Mouse (Mus musculus) hindbrain, postnatal 0 days (tissue): ENCODE data around the gene Rbmxl2. TPM values are rescaled to one million over a fixed set of nuclear protein-coding genes. Genes with fewer than 3 reads are reported as not detected.

Experiments used
- ATAC-seq: fragments of 200-750 bp; cut with Nextera tagmentation; 2 replicates; pipeline ENCODE4 v1.8.0; 2017; ENCODE audit warnings: mild to moderate bottlenecking, moderate TSS enrichment, moderate library complexity
- DNase-seq: peaks from one replicate; pipeline ENCODE4 v3.0.0-alpha.2; 2015; ENCODE audit warnings: low spot score
- H3K27ac ChIP-seq: fragments of 300-500 bp; sonication (generic); 2 replicates; pipeline ENCODE4 v1.5.1; 2014; ENCODE audit warnings: mild to moderate bottlenecking
- H3K27me3 ChIP-seq: fragments of 300-500 bp; sonication (generic); 2 replicates; pipeline ENCODE4 v1.6.1; 2014; ENCODE audit warnings: low read length, mixed read lengths; ENCODE audit not compliant: insufficient read depth
- H3K36me3 ChIP-seq: fragments of 300-500 bp; sonication (generic); 2 replicates; pipeline ENCODE4 v1.6.1; 2014; ENCODE audit warnings: low read length, mixed read lengths; ENCODE audit not compliant: insufficient read depth
- H3K4me1 ChIP-seq: fragments of 300-500 bp; sonication (generic); 2 replicates; pipeline ENCODE4 v1.6.1; 2014; ENCODE audit warnings: antibody characterized with exemption, low read length, mixed read lengths; ENCODE audit not compliant: insufficient read depth
- H3K4me2 ChIP-seq: fragments of 300-500 bp; sonication (generic); 2 replicates; pipeline ENCODE4 v1.6.1; 2014; ENCODE audit warnings: low read depth, mild to moderate bottlenecking, low read length, moderate library complexity, mixed read lengths
- H3K4me3 ChIP-seq: fragments of 300-500 bp; sonication (generic); 2 replicates; pipeline ENCODE4 v1.5.1; 2014; ENCODE audit warnings: low read length
- H3K9ac ChIP-seq: fragments of 300-500 bp; sonication (generic); replicated peaks from 2 replicates; pipeline ENCODE4 v1.6.1; 2014; ENCODE audit warnings: mild to moderate bottlenecking, low read length, moderate library complexity, mixed read lengths
- H3K9me3 ChIP-seq: fragments of 300-500 bp; sonication (generic); 2 replicates; pipeline ENCODE4 v1.6.1; 2016; ENCODE audit warnings: low read length, mixed read lengths
- CTCF ChIP-seq: IDR thresholded peaks from 2 replicates; pipeline ENCODE4 v1.5.1; 2016; ENCODE audit warnings: antibody characterized with exemption, control low read depth, low read depth
- WGBS: fragments of 180-500 bp; shearing (Covaris S2); extraction: QIAGEN DNeasy Blood & Tissue Kit; methylation state at CpG from one replicate; pipeline ENCODE4 v1.1.7; 2014; 5-methylcytosine and 5-hydroxymethylcytosine counted together
- polyA plus RNA-seq: library from polyadenylated mRNA; unstranded; fragments of >200 nt; fragmentation: Nextera tagmentation; extraction: Ambion mirVana; gene quantifications from 2 replicates; pipeline ENCODE4 v1.2.1, GENCODE M21; 2015
- total RNA-seq: library from RNA; depleted of rRNA; stranded (reverse); fragments of >200 nt; gene quantifications from 2 replicates; pipeline ENCODE4 v1.2.3, GENCODE M21; 2014; rRNA removed

Rbmxl2 gene
- total RNA-seq (not detected in 2 replicates), polyA plus RNA-seq (not detected in 2 replicates)

DNA sequence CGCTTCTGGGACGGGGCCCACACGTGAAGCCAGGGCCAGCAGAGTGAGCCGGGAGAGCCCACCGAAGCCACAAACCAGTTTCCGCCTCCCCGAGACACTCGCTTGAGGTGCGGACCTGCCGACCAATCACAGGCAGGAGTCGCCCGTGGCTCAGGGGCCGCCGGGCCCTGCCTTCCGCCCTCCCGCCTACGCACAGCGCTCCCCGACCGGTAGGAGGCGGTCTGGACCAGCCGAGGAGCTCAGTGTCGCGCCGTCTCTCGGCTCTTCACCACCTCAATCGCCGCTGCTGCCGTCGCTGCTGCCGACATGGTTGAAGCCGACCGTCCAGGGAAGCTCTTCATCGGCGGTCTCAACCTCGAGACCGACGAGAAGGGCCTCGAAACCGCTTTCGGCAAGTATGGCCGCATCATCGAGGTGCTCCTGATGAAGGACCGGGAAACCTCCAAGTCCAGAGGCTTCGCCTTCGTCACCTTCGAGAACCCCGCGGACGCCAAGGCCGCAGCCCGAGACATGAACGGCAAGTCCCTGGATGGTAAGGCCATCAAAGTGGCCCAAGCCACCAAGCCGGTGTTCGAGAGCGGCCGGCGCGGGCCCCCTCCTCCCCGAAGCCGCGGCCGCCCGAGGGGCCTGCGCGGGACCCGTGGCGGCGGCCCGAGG lies at the start of gene Rbmxl2:
Rbmxl2 (plus strand) TSS at position 242 of the 657 bp plus-strand sequence.
- H3K4me2 ChIP-seq = peak within 1 kb of the TSS; percentile 10; the same call in 1 of the 2 replicates
- no peak for DNase-seq

GRCm38 (mm10) chr7:107166690-107167089 lies 42.6 kb upstream of the Rbmxl2 start, which contains the start of gene Nlrp14:
Gene Nlrp14, plus strand, starts transcription at chr7:107166990.
- ATAC-seq (no peak), DNase-seq (no peak)
- WGBS = 86% methylated on average over 10 of the region's 10 CpGs
- Histone ChIP-seq H3K4me2 (no peak within 1 kb of the TSS), H3K4me1 (no peaks in the 10 kb centered on the region), H3K9me3 (no peaks in the 10 kb centered on the region), H3K27ac (no peak within 1 kb of the TSS), H3K4me3 (no peak within 1 kb of the TSS), H3K27me3 (no peaks in the 10 kb centered on the region), H3K9ac (no peak within 1 kb of the TSS), H3K36me3 (no peaks in the 10 kb centered on the region)
- no peak for TF ChIP-seq CTCF

More for the DNA sequence above, at the start of gene Rbmxl2:
- Histone ChIP-seq H3K4me3 (peak within 1 kb of the TSS; percentile 23), H3K9ac (no peak within 1 kb of the TSS), H3K9me3 (peaks cover 14% of the 10 kb centered on the region), H3K36me3 (no peaks in the 10 kb centered on the region), H3K27me3 (peaks cover 24% of the 10 kb centered on the region), H3K27ac (no peak within 1 kb of the TSS), H3K4me1 (no peaks in the 10 kb centered on the region)
- ATAC-seq = no peak
- 48% methylated on average over 67 of the region's 70 CpGs for WGBS
- no peak for TF ChIP-seq CTCF

GRCm38 (mm10) chr7:107180406-107180805 lies 28.8 kb upstream of the Rbmxl2 start:
- no peak for TF ChIP-seq CTCF
- ATAC-seq (no peak), DNase-seq (no peak)
- H3K4me2 ChIP-seq = no peak overlapping the region
- no peak overlapping the region for H3K4me3 ChIP-seq
- H3K36me3 ChIP-seq = no peaks in the 10 kb centered on the region
- H3K4me1 ChIP-seq = no peaks in the 10 kb centered on the region
- H3K27me3 ChIP-seq = no peaks in the 10 kb centered on the region
- H3K27ac ChIP-seq = no peak overlapping the region
- WGBS = 44% methylated on average over 2 of the region's 2 CpGs
- H3K9me3 ChIP-seq = no peaks in the 10 kb centered on the region
- no peak overlapping the region for H3K9ac ChIP-seq

DNA sequence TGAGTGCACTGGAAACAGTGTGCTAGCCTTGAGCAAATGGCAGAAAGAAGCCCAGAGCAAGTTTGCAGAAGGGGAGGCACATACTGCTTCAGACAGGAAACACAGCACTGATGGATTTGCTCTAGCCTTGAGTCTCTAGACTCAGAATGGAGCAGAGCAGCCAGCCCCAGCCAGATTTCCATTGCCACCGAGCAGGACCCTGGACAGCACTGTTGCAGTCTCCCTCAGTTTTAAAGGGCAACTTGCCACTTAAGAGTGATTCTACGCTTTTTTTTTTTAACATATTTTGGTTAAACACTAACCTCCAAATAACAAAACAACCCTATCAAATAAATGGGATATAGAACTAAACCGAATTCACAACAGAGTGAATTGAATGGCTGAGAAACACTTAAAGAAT lies 7.4 kb upstream of the Rbmxl2 start:
- H3K9me3 ChIP-seq = no peaks in the 10 kb centered on the region
- H3K36me3 ChIP-seq = no peaks in the 10 kb centered on the region
- no peak overlapping the region for H3K27ac ChIP-seq
- no peak overlapping the region for H3K4me3 ChIP-seq
- DNase-seq (no peak), ATAC-seq (no peak)
- no peaks in the 10 kb centered on the region for H3K4me1 ChIP-seq
- H3K27me3 ChIP-seq = no peaks in the 10 kb centered on the region
- H3K4me2 ChIP-seq = no peak overlapping the region
- TF ChIP-seq CTCF = no peak
- WGBS = 49% methylated on average over 3 of the region's 3 CpGs
- H3K9ac ChIP-seq = no peak overlapping the region

DNA sequence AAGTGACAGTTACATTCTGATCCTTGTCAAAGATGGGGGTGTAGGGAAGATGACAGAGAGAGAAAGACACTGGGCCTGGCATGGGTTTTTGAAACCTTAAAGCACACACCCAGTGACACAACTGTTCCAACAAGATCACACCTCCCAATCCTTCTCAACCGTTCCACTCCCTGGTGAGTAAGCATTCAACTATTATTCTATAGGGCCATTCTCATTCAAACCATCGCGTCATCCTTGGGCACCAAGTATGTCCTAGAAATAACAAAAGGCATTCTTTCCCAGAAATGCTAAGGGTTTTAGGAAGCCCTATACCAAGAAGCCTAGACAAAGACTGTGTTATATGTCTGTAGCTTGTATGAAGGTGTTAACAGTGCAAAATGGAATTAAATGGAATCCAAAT lies 1.4 kb upstream of the Rbmxl2 start:
- Histone ChIP-seq H3K9me3 (peaks cover 14% of the 10 kb centered on the region), H3K36me3 (no peaks in the 10 kb centered on the region), H3K4me2 (no peak overlapping the region), H3K27me3 (peaks cover 24% of the 10 kb centered on the region), H3K27ac (no peak overlapping the region), H3K9ac (no peak overlapping the region), H3K4me1 (no peaks in the 10 kb centered on the region), H3K4me3 (no peak overlapping the region)
- no peak for ATAC-seq
- WGBS = 69% methylated on average over 3 of the region's 3 CpGs
- no peak for TF ChIP-seq CTCF
- DNase-seq = no peak

- no peak overlapping the region for H3K27ac ChIP-seq
- H3K9ac ChIP-seq = no peak overlapping the region
- peaks cover 24% of the 10 kb centered on the region for H3K27me3 ChIP-seq
- TF ChIP-seq CTCF = no peak
- ATAC-seq (peak; percentile 49; the same call in 1 of the 2 replicates), DNase-seq (no peak)
- no peaks in the 10 kb centered on the region for H3K4me1 ChIP-seq
- peaks cover 14% of the 10 kb centered on the region for H3K9me3 ChIP-seq
- H3K4me3 ChIP-seq = peak overlapping the region; percentile 23
- WGBS = 25% methylated on average over 61 of the region's 77 CpGs
- no peaks in the 10 kb centered on the region for H3K36me3 ChIP-seq
- peak overlapping the region; percentile 10; the same call in 1 of the 2 replicates for H3K4me2 ChIP-seq
Observed at GRCm38 (mm10) chr7:107210126-107210576, 906 bp downstream of the Rbmxl2 start.

- peak; percentile 83 for ATAC-seq
- no peak overlapping the region for H3K9ac ChIP-seq
- H3K36me3 ChIP-seq = no peaks in the 10 kb centered on the region
- H3K4me1 ChIP-seq = no peaks in the 10 kb centered on the region
- peak; percentile 68 for DNase-seq
- H3K4me2 ChIP-seq = no peak overlapping the region
- no peaks in the 10 kb centered on the region for H3K9me3 ChIP-seq
- TF ChIP-seq CTCF = peak; percentile 83
- peaks cover 10% of the 10 kb centered on the region; the same call in 1 of the 2 replicates for H3K27me3 ChIP-seq
- no peak overlapping the region for H3K27ac ChIP-seq
- no peak overlapping the region for H3K4me3 ChIP-seq
Observed at GRCm38 (mm10) chr7:107215723-107216122, 6.5 kb downstream of the Rbmxl2 start.
